Mouse (Mus musculus) spleen, adult 18-20 months (tissue): ENCODE results near the gene Syt13.
A peak's percentile ranks its signal among the peaks of the same experiment; 100 is the strongest.

ENCODE experiments used
- DNase-seq, 2 experiments: peaks; one replicate each; pipeline ENCODE4 v3.0.0; 2022; ENCODE audit warnings: mixed read lengths in 2 of 2

The Syt13 gene

DNA sequence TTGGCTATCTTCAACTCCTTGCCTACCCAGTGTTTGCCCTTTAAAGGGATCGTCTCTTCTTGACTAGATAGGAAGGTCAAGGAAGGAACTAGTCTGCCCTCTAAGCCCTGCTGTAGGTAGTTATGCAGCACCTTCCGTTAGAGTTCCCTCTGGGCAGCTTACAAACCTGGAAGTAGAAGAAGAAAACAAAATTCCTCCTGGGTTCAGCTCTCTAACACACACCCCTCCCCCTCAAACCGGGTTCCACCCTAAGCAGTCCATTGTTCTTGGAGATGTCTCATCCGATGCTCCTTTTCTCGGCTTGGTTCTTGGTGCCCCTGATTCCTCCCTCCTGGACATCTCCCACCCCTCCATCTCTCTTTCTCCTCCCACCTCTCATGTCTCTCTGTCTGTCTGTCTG, 14.8 kb downstream of the Syt13 start:
- no peak for DNase-seq

DNA sequence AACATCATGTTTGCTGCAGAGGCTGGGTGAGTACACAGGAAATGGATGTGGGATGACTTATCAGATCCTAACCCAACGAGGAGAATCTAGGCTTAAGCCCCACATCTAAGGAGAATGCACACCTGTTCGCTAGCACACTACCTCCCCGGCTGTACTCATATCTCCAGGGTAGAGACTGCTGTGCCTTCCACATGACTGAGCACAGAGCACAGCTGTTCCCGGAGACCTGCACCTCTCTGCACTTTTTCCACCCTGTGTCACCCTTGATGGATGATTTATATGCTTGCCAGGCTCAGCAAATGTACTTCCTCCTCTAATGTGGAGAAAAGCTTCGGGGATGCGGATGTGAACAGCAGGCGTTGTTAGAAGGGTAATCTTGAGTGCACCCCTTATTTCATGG, 16.2 kb downstream of the Syt13 start:
- DNase-seq: no peak

DNA sequence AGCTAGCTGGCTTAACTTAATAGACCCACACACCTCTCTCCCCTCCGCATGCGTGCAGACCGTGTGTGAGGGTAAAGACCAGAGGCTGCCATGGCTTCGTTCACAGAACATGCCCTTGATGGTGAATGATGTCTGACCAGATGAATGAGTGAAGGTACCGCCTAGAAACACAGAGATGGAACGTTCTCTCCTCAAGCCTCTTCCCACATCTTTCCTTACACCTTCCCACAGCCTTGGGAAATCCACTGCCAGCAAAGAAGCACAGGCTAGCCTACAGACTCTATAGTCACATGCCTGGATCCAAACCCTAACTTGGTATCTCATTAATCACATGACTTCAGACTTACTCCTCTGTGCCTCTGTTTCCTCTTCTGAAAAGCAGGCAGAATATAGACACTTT, 18.5 kb downstream of the Syt13 start:
- DNase-seq: no peak

DNA sequence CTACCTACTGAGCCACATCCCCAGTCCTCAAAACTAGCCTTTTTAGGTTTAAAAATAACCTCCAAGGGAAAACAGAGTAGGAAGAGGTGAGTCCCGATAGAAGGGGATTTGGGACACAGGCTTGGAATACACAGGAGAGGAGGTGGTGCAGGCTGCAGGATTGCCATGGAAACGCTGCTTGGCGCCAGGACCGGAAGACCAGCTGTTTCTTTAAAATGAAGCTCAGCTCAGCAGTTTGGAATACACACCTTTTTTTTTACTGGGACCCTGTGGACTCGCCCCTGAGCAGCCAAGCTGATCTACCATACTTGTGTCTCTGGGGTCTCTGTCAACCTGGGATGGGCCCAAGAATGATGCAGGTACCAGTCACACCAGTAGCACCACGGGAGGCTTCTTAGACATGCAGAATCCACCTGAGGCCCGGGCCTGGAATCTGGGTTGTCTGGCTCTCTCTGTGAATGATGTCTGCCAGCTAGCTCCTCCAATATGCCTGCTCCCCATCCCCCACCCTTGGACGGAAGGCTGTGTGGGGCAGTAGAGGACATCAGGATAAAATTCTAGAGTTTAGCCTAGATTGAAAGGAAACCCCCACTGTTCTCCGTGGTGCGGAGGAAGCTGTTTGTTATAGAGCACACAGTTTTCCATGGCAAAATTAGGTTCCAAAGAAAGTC, 19.5 kb downstream of the Syt13 start:
- DNase-seq: no peak

DNA sequence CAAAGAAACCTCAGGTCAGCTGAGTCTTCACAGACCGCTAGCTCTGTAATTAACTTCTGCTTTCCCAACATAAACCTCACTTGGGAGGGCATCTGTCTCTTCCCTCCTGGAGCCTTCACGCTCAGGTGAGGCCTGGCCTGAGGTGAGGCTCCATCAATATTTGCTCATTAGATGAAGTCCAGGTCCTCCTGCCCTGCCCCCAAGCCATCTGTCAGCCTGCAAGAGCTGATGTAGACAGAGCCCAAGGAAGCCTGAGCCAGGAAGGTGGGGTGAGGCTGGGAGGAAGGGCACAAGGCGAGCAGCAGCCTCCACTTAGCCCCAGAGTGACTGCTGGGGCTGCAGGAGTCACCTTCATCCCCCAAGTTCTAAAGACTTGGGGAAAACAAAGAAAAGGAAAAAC, 20.6 kb downstream of the Syt13 start:
- DNase-seq: no peak

DNA sequence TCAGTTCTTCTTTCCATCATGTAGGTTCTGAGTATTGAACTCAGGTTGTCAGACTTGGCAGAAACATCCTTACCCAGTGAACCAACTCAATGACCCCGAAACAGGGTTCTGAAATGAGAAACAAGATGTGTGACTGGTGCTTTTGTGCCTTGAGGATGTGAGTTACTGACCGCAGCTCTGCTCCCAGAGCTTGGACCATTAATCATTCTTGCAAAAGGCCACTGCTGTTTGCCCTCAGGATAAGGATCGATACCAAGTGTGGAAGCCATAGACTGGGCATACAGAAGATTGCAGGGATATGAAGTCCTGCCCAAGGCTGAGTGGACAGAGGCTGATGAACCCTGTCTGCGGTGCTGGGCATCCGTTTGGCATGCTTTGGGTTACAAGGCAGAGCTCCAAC, 23.2 kb downstream of the Syt13 start:
- DNase-seq: no peak

DNA sequence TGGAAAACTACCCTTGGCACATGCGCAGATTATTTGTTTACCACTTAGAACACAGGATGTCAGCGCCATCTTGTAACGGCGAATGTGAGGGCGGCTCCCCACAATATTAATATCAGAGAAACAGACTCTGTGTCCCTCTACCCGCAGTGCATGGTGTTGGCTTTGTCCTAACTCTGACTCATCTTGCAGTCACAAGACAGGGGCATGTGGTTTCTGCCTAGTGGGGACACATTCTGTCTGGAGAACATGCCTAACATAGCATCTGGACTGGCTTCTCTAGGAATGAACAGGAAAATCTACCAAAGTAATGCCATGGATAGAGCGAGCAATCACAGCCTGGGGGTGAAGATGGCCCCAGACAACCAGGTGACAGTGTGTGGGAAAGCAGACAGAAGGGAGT, 23.9 kb downstream of the Syt13 start:
- DNase-seq: no peak

DNA sequence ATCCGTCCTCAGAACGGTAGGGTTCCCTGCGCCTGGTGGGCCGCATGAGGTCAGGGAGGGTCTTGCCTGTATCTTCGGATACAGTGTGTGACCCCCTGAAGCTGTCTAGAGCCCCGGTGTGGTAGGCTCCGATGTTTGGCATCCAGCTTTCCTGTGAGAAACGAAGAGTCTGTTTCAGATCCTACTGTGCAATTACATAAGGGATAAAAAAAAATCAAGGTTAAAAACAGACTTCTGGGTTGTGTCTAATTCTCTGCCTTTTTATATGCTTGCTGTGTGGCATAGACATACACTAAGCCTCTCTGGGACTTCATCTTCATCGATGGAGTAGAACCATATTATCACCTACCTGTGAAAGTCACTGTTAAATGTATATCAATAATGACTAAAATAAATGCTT, 26.1 kb downstream of the Syt13 start:
- no peak for DNase-seq

DNA sequence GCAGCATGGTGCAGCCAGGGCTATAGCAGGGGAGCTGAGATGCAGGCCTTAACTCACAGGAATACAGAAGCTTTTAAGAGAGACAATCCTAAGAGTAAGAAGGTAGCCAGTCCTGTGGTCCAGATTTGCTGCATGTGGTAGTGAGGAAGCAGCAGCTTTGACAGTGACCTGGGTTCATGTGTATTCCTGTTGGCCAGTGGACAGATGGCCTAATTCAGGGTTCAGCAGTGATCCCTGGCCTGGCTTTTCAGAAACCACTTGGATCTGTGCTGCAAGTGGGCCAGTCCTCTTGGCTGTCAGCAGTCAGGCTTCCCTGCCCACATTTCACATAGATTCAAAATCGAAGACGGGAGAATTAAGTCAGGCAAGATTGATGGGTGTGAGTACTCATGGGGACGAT, 26.6 kb downstream of the Syt13 start:
- DNase-seq: no peak

DNA sequence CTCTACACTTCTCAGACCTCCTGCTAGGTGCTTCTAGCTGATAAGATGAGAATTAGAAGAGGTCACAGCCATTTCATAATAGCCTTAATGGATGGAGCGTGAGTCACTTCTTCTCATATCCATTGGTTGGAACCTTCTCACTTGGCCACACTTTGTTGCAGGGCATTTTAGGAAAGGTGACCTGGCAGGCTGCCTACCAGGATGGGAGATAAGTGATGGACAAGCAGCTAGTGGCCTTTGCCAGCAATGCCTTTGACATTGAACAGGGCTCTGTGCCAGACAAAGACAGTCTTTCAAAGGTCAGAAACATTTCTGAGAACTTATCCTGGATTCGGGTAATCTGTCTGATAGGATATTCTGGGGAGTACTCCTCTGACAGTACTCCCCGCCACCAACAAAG, 28.5 kb downstream of the Syt13 start:
- DNase-seq: no peak

DNA sequence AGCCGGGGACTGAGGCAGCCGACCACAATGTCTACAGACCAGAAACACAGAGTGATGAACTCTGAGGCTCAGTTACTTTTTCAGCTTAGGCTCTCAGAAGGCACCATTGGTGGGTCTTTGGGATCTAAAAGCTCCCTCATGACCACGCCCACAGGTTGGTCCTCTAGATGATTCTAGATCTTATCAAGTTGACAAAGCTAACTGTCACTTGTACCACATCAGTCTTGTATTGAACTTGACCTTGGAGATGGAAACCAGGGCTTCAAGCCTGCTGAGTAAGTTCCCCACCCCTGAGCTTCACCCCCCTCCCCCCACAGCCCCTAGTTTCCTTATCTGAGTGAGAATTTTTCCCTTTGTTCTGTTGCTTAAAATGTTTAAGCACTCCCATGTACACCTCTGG, 29.5 kb downstream of the Syt13 start:
- no peak for DNase-seq

DNA sequence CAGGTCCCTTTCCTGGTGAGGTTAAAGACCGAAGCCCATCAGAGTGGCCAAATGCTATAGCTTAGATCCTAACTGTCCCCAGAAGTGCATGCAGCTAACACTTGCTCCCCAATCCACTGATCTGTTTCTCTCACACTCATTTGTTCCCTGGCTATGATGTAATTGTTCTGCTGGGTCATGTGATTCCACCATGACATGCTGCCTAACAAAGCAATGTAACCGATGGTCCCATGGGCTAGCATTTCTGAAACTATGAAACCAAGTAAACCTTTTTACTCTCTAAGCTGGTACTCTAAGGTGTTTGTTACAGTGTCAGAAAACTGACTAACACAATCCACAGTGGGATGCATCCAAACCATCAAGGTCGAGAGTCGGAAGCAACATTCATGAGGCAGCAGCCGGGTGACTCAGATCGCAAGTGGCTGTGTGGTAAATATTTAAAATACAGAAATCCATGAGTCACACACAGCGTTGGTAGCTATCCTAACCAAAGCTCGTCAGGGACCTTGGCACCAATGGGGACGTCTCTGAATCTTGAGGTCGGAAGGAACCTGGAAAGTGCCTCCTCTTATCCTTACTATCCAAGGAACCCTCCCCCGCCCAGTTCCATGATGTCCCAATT, 30.3 kb downstream of the Syt13 start:
- DNase-seq: no peak

DNA sequence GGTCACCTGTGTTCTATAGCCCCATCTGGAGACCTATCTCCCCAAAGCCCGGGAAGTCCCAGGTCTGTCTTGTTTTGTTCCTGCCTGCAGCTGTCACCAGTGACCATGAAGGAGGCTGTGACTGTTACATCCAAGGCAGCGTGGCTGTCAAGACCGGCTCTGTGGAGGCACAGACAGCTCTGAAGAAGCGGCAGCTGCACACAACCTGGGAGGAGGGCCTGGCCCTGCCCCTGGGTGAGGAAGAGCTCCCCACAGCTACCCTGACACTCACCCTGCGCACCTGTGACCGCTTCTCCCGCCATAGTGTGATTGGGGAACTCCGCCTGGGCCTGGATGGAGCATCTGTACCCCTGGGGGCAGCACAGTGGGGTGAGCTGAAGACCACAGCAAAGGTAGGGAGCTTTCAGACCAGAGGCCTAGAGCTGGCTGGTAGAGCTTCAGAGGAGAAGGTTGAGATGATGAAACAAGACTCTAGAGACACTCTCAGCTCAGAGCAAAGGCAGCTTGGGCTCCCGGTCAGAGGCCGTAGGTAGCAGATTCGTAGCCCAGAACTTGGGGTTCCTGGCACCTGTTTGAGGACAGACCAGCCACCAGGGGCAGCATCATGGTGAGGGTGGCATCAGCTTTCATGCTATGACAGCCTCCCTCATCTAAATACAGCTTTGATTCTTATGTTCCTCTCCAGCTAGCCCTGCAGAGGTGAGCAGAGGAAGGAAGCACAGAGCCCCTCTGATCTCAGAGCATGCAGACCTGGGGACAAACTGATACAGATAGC, 31.1 kb downstream of the Syt13 start:
- DNase-seq: no peak

DNA sequence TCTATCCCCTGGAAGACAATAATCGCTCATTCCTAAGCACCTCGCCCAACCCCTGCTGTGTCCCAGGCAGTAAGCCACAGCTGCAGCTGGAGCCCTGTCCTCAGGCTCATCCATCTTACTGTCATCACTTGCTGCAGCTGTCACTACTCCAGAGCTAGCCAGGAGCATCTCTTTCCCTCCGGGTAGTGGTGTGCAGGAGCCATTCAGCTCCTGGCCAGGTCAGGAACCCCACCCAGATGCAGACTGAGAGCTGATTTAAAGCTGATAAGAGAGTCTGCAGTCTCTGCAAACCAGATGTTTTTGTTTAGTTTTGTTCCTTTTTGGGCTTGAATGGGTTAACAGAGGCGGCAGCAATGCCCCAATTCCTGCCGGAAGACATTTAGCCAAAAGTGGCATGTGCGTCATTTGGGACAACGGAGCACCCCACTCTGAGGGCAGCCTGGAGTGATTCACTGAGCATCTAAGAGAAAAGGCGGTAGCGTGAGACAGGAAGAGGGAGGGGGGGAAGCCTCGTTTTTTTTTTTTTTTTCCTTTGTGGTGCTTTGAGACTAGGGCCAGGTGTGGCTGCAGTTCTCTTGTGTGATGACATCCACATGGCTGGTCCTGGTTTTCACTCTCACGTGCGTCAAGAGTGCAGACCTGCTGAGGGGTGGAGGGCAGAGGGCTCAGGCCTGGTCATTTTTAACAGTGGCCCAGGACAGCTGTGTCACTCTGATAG, 33.2 kb downstream of the Syt13 start:
- no peak for DNase-seq

DNA sequence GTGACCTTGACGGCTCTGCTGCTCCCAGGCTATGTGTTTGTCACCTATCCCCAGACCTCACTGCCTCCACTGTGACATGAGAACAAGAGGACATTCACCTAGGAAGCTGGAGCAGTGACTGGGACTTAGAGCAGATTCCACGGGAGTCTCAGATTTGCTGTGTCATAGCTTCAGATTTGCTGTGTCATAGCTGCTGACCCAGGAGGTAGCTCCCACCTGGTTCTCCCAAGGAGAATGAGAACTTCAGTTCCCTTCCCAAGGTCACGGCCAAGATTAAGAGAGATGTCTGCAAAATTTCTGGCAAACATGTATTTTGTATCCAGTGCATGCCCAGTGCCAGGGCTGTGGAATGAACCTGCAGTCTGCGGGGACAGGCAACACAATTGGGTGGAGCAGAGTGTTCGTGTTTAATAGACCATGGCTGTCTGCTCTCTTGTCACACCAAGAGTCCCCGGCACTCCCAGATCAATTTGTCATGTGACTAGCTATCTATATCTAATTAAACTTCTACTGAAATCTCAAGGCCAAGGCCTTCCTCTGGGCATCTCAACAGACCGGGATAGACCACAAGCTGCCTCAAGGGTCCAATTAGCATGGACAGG, 33.9 kb downstream of the Syt13 start:
- no peak for DNase-seq

DNA sequence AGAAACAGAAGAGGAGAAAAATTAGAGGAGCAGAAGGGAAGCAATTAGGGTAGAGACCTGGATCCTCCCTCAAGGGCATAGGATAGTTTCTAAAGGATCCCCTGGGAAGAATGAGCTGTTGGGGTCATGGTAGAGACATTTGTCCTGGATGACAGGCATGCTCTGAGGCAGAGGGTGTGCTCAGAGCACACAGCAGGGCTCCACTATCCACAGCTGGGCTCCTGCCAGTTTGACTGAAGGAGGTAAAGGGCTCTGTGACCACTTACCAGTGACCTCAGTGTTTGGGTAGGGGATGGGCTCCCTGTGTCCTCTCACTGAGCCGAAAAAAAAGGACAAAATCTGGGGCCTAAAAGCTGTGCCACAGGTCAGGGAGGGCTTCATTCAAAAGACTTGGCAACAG, 34.6 kb downstream of the Syt13 start:
- DNase-seq: no peak

DNA sequence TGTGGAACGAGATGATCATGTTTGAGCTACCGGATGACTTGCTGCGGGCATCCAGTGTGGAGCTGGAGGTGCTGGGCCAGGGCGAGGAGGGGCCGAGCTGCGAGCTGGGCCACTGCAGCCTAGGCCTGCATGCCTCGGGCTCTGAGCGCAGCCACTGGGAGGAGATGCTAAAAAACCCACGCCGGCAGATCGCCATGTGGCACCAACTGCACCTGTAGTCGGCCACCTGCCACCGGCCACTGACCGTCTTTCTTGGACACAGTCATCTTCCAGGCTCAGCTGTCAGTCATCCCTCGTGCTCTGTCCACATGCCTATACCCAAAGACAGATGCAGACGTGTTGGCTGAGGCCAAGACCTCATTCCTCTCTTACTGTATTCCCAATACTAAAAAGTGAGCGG, 38.6 kb downstream of the Syt13 start:
- DNase-seq: no peak

DNA sequence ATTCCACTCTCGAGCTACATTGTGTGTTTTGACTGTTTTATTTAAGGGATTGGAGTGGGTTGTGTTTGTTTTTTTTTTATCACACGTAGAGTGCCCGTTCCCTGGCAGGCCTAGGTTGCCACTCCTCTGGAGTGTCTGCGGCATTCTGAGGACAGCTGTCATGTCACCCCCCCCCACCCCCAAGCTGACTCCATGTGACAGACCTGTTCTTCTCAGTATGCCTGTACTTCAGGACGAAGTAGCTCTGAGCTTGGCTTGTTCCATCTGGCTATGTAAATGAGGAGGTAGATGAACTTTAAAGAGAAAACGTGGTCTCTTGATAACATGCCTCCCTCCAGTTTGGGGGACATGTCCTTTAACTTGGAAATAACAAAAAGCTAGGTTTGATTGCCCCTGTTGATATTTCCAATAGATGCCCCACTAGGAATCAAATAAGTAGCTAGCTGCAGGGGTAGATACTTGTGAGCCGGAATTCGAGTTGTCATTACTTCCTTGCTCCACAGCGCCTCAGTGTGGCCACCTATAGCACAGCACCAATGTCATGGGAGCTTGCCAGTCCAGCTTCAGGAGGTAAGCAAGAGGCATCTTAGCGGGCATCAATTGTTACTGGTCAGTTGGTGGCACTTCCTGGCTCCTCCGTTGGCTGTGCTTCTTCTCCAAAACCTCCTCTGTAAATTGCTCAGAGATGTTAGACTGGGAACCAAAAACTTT, 39.7 kb downstream of the Syt13 start:
- DNase-seq: peak in 1 of 2 experiments; percentile 59

DNA sequence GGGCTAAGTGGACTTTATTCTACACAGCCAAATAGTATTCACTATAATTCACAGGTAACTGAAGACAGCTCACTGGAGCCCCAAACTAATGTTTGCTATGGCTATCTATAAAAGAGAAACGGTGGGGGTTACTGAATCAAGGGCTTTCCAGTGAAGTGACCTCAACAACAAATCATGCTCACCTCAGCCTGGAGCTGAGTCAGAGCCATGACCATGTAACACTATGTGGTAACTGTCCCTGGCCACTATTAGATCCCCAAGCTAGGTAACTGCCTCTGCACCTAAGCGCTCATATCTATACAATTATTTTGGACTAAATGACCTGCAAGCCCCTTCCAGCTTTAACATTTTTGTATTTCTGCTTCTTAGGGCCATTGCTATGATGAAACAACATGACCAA, 42.0 kb downstream of the Syt13 start:
- DNase-seq: no peak

DNA sequence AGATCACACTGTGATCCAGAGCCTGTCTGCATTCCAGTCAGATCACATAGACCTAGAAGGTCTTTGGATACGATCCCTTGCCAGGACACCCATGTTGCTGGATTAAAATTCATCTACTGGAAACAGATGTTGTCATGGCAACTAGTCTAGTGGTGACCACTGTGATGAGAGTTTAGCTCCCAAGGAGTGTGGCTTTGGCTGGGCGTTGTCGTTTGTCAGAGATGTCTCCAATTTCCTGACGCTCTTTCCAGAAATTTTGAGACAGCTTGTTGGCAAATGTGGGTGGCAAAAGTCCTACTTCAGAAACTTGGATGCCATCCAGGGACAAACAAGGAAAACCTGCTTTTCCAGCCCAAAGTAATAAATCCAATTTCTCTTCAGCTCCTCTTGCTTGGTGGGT, 43.7 kb downstream of the Syt13 start:
- DNase-seq: no peak

DNA sequence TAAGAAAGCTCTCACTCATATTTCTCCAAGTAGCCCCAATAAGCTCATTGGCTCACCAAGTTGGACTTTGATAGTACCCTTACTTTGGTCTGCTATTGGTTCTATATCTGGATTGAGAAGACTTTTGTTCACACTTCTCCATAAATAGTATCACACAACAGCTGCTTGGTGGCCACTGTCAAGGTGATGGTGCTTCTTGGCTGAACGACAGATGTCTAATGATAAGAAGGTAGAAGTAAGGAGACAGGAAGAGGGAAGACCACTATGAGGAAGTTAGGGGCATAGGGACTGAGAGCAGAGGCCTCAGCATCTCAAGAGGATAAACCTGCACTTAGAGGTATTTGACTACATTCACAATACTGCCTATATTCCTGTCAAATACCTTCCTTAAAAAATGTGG, 49.4 kb downstream of the Syt13 start:
- no peak for DNase-seq

DNA sequence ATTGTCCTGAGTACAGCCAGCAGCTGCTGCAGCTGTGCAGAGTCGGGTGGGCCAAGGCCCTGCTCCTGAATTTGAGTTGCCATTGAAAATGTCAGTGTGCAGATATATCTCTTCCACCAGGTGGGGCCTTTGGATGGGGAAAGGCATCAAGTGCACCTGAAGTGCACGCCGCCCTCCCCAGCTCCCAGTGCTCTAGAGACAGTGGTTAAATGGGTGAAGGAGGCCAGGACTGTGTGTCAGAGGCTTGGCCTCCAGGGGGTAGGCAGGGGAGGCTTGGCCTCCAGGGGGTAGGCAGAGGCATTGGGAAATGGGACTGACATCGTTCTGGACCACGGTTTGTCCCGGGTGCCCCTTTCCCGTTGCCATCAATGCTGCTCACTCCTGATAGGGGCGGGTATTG, 51.4 kb downstream of the Syt13 start:
- DNase-seq: no peak
